Mouse (Mus musculus): ENCODE measurements around the gene Glis1. TPM values are rescaled to one million over a fixed set of nuclear protein-coding genes. Genes with fewer than 3 reads are reported as not detected.

Glis1 gene
- total and polyA plus RNA-seq, 2 experiments from 2014 or later = 0.43 to 1.6 TPM

DNA sequence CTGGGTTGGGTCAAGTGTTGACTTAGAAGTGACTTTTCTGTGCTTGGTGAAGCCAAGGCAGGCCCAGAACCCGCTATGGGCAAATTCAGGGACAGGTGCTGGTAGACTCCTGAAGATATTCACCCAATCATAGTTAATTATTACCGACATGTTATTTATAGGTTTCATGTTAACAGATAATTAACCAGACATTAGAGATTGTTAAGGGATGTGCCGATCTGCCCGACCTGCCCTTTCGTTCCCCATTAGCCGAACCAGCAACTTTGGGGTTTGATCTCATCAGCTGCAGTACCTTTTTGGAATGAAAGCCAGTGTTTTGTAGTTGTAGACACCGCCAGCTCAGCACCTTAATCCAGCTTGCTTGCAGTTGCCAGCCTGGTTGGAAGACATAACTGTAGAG is 2.1 kb downstream of the Glis1 start:
- DNase-seq = no peak
- Histone ChIP-seq H3K4me2 (ENCODE audit: low read depth) (no peak overlapping the region), H3K27ac (ENCODE audit: low read depth, low read length) (no peak overlapping the region), H3K36me3 (ENCODE audit: insufficient read depth) (no peaks in the 10 kb centered on the region), H3K9ac (no peak overlapping the region), H3K27me3 (ENCODE audit: insufficient read depth, low read length) (peaks cover 24% of the 10 kb centered on the region), H3K4me1 (ENCODE audit: insufficient read depth) (peaks cover 4% of the 10 kb centered on the region; the same call in 1 of the 2 replicates), H3K4me3 (ENCODE audit: low read depth, low read length) (no peak overlapping the region), H3K9me3 (ENCODE audit: low read length) (no peaks in the 10 kb centered on the region)
- no peak for ATAC-seq
- no peak for TF ChIP-seq CTCF (IDR thresholded peaks at IDR 0.05; ENCODE audit: low read depth)
- WGBS = 94% methylated on average over 7 of the region's 7 CpGs

- Histone ChIP-seq H3K27ac (ENCODE audit: low read depth, low read length) (no peak overlapping the region), H3K4me2 (ENCODE audit: low read depth) (no peak overlapping the region), H3K27me3 (ENCODE audit: insufficient read depth, low read length) (peaks cover 24% of the 10 kb centered on the region), H3K36me3 (ENCODE audit: insufficient read depth) (no peaks in the 10 kb centered on the region), H3K4me1 (ENCODE audit: insufficient read depth) (peaks cover 4% of the 10 kb centered on the region; the same call in 1 of the 2 replicates), H3K9me3 (ENCODE audit: low read length) (no peaks in the 10 kb centered on the region), H3K4me3 (ENCODE audit: low read depth, low read length) (no peak overlapping the region), H3K9ac (no peak overlapping the region)
- ATAC-seq (no peak), DNase-seq (no peak)
- no peak for TF ChIP-seq CTCF (IDR thresholded peaks at IDR 0.05; ENCODE audit: low read depth)
- WGBS = 92% methylated on average over 8 of the region's 8 CpGs
These were observed 4.3 kb downstream of the Glis1 start for GRCm38 (mm10) chr4:107438741-107439140.

DNA sequence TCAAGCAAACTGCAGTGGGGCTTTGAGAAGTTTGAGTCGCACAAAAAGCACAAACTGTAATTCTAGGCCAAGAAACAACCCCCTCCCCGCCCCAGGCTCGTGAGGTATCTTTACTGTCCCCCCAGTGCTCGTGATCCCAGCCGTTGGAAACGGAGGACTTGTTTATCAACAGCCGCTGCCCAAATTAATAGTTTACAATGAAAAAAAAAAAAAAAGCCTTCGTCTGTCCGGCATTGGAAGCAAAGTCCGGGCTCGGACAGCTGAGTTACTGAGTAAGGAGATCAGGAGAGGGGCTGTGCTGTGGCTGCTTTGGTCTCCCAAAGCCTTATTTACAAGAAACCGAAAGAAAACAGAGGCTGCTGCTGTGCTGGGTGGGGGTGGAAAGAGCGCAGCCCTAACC is 5.9 kb downstream of the Glis1 start:
- TF ChIP-seq CTCF (IDR thresholded peaks at IDR 0.05; ENCODE audit: low read depth) = no peak
- Histone ChIP-seq H3K27me3 (ENCODE audit: insufficient read depth, low read length) (peaks cover 21% of the 10 kb centered on the region), H3K4me1 (ENCODE audit: insufficient read depth) (peaks cover 4% of the 10 kb centered on the region; the same call in 1 of the 2 replicates), H3K4me3 (ENCODE audit: low read depth, low read length) (no peak overlapping the region), H3K4me2 (ENCODE audit: low read depth) (peak overlapping the region; percentile 15; the same call in 1 of the 2 replicates), H3K36me3 (ENCODE audit: insufficient read depth) (no peaks in the 10 kb centered on the region), H3K9ac (no peak overlapping the region), H3K9me3 (ENCODE audit: low read length) (no peaks in the 10 kb centered on the region), H3K27ac (ENCODE audit: low read depth, low read length) (no peak overlapping the region)
- DNase-seq = no peak
- no peak for ATAC-seq
- 21% methylated on average over 13 of the region's 13 CpGs for WGBS

DNA sequence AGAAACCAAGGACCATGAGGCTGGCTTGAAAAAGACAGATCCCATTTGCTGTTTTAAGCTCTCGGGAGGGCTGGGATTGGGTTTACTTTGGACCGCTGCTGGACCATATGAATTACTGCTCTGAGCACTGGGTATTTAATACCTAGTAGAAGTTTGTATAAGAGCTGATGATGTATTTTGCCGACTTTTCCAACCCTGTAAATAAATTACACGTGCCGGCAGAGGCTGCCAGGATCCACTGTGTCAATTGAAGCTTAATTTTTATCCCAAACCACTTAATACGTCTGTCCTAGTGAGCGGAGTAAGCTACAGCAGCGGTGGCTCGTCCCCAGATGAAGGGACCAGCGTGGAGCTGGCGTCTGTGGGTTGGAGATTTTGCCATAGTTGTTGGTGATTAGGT is 7.9 kb downstream of the Glis1 start:
- Histone ChIP-seq H3K36me3 (ENCODE audit: insufficient read depth) (no peaks in the 10 kb centered on the region), H3K4me2 (ENCODE audit: low read depth) (no peak overlapping the region), H3K9me3 (ENCODE audit: low read length) (no peaks in the 10 kb centered on the region), H3K4me3 (ENCODE audit: low read depth, low read length) (no peak overlapping the region), H3K27me3 (ENCODE audit: insufficient read depth, low read length) (0 out of 2 replicates have a peak, but pooled peaks cover 4% of the 10 kb centered on the region), H3K4me1 (ENCODE audit: insufficient read depth) (no peaks in the 10 kb centered on the region), H3K9ac (no peak overlapping the region), H3K27ac (ENCODE audit: low read depth, low read length) (no peak overlapping the region)
- no peak for DNase-seq
- 67% methylated on average over 11 of the region's 11 CpGs for WGBS
- TF ChIP-seq CTCF (IDR thresholded peaks at IDR 0.05; ENCODE audit: low read depth) = no peak
- no peak for ATAC-seq

DNA sequence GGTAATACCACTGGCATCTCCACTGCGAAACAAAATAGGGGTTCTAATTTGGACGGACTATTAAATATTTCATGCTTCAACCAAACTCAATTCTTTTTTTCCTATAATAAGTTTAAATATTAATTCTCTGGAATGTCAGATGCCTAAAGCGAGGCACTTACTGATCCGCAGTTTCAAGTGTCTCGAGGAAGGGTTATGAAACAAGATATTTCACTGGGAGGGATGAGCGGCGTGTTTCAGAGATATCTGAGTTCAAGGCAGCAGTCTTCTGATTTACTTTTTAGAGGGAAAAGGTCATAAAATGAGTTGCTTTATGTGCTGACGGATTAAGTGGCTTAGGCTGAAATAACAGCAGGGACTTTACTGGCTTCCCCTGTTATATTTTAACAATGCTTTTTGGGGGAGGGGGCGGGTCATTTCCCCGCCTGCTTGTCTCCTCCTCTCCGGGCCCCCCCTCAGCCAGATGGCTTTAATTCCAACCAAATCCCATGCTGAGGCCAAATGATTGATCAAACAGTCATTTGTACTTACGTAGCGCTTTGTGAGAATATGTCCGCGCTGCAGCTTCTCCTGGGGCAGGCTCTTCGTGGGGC is 8.6 kb downstream of the Glis1 start:
- Histone ChIP-seq H3K4me2 (ENCODE audit: low read depth) (no peak overlapping the region), H3K36me3 (ENCODE audit: insufficient read depth) (no peaks in the 10 kb centered on the region), H3K27ac (ENCODE audit: low read depth, low read length) (no peak overlapping the region), H3K4me3 (ENCODE audit: low read depth, low read length) (no peak overlapping the region), H3K9me3 (ENCODE audit: low read length) (no peaks in the 10 kb centered on the region), H3K9ac (no peak overlapping the region), H3K27me3 (ENCODE audit: insufficient read depth, low read length) (0 out of 2 replicates have a peak, but pooled peaks cover 4% of the 10 kb centered on the region), H3K4me1 (ENCODE audit: insufficient read depth) (no peaks in the 10 kb centered on the region)
- 50% methylated on average over 16 of the region's 16 CpGs for WGBS
- ATAC-seq (no peak), DNase-seq (no peak)
- TF ChIP-seq CTCF (IDR thresholded peaks at IDR 0.05; ENCODE audit: low read depth) = no peak

DNA sequence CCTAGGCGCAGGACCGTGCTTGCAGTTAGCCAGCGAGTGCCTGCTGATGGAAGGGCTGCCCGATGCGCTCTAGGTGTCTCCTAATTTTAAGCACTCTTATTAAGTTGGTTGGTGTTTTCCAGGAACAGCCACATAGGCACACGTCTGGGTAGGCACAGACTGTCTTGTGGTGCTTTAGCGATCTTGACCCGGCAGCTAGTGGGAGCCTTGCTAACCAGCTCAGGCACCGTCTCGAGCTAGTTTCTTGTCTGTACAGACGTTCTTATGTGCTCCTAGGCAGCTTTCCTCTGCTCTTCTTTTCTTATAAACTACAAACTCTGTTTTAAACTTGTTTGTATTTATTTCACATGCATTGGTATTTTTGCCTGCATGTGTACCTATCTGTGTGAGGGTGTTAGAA is 9.2 kb downstream of the Glis1 start:
- Histone ChIP-seq H3K27me3 (ENCODE audit: insufficient read depth, low read length) (no peaks in the 10 kb centered on the region), H3K4me1 (ENCODE audit: insufficient read depth) (no peaks in the 10 kb centered on the region), H3K4me2 (ENCODE audit: low read depth) (no peak overlapping the region), H3K9me3 (ENCODE audit: low read length) (no peaks in the 10 kb centered on the region), H3K4me3 (ENCODE audit: low read depth, low read length) (no peak overlapping the region), H3K36me3 (ENCODE audit: insufficient read depth) (no peaks in the 10 kb centered on the region), H3K27ac (ENCODE audit: low read depth, low read length) (no peak overlapping the region), H3K9ac (no peak overlapping the region)
- DNase-seq (no peak), ATAC-seq (no peak)
- WGBS = 51% methylated on average over 11 of the region's 11 CpGs
- no peak for TF ChIP-seq CTCF (IDR thresholded peaks at IDR 0.05; ENCODE audit: low read depth)

DNA sequence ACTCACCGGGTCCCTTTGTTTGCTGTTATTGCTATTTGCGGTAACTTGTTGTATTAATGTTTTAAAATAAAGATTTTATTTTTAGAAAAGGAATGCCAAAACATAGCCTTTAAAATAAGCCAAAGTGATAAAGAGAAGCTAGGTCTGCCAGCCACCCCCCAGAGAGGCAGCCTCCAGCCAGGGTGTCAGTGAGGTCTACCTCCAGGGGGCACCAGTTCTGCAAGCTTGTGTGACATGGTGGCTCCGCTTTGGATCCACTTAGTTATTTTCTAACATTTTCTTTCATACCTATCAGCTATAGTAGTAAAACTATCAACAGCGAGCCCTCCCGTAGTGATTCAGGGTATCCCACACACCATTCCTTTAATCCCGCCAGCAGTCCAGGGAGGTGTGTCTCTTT is 14.1 kb downstream of the Glis1 start:
- no peak overlapping the region for H3K4me3 ChIP-seq (ENCODE audit: low read depth, low read length)
- 87% methylated on average over 6 of the region's 6 CpGs for WGBS
- H3K27me3 ChIP-seq (ENCODE audit: insufficient read depth, low read length) = no peaks in the 10 kb centered on the region
- H3K36me3 ChIP-seq (ENCODE audit: insufficient read depth) = no peaks in the 10 kb centered on the region
- H3K27ac ChIP-seq (ENCODE audit: low read depth, low read length) = no peak overlapping the region
- TF ChIP-seq CTCF (IDR thresholded peaks at IDR 0.05; ENCODE audit: low read depth) = no peak
- H3K4me2 ChIP-seq (ENCODE audit: low read depth) = no peak overlapping the region
- H3K4me1 ChIP-seq (ENCODE audit: insufficient read depth) = no peaks in the 10 kb centered on the region
- no peak for DNase-seq
- no peaks in the 10 kb centered on the region for H3K9me3 ChIP-seq (ENCODE audit: low read length)
- H3K9ac ChIP-seq = no peak overlapping the region
- ATAC-seq = no peak

Measured in forebrain, postnatal 0 days (tissue).